Mouse (Mus musculus) cortical plate, adult 2 months (tissue): Measurements from ENCODE around the gene Zfp296. TPM values are rescaled to one million over a fixed set of nuclear protein-coding genes. Genes with fewer than 3 reads are reported as not detected.

Experiments
- H3K27ac ChIP-seq: fragments of 200-500 bp; 2 replicates; pipeline ENCODE4 v1.5.1; 2012; ENCODE audit warnings: low read length, control low read depth, inconsistent platforms; ENCODE audit not compliant: insufficient read depth
- H3K4me1 ChIP-seq: fragments of 200-500 bp; 2 replicates; pipeline ENCODE4 v1.6.1; 2011; ENCODE audit warnings: low read length; ENCODE audit not compliant: control insufficient read depth, insufficient read depth
- H3K4me3 ChIP-seq: fragments of 200-500 bp; 2 replicates; pipeline ENCODE4 v1.5.1; 2011; ENCODE audit warnings: mild to moderate bottlenecking, low read length, control low read depth; ENCODE audit not compliant: insufficient read depth
- CTCF ChIP-seq: fragments of 200-500 bp; IDR thresholded peaks from 2 replicates; pipeline ENCODE4 v1.5.1; 2011; ENCODE audit warnings: mild to moderate bottlenecking, control low read depth, low read length; ENCODE audit not compliant: insufficient read depth; ENCODE audit errors: extremely low read depth
- POLR2A ChIP-seq: fragments of 200-500 bp; IDR thresholded peaks from 2 replicates; pipeline ENCODE4 v1.6.1; 2011; ENCODE audit warnings: mild to moderate bottlenecking, low read length, control low read depth; ENCODE audit not compliant: insufficient read depth; ENCODE audit errors: extremely low read depth
- polyA plus RNA-seq: library from polyadenylated mRNA; depleted of rRNA; stranded (reverse); fragments of >200 nt; gene quantifications from 2 replicates; pipeline ENCODE4 v1.2.3, GENCODE M21; 2012; rRNA removed

Gene Zfp296
- polyA plus RNA-seq = 2.9 and 3.3 TPM in 2 replicates

- no peak for TF ChIP-seq CTCF
- TF ChIP-seq POLR2A = no peak
- H3K27ac ChIP-seq = no peak within 1 kb of the TSS
- peak within 1 kb of the TSS; percentile 49 for H3K4me3 ChIP-seq
- no peaks in the 10 kb centered on the region for H3K4me1 ChIP-seq
These were observed at the start of gene Zfp296, which contains the start of gene Gemin7 for GRCm38 (mm10) chr7:19577141-19577852. Gene Zfp296 (plus strand): TSS chr7:19577287. Gene Gemin7 (minus strand): TSS chr7:19577595.

- no peak for TF ChIP-seq CTCF
- TF ChIP-seq POLR2A = no peak
- Histone ChIP-seq H3K4me1 (no peaks in the 10 kb centered on the region), H3K27ac (no peak overlapping the region), H3K4me3 (no peak overlapping the region)
These were observed 46.0 kb upstream of the Zfp296 start for GRCm38 (mm10) chr7:19531077-19531476.

GRCm38 (mm10) chr7:19532240-19532639 is 44.8 kb upstream of the Zfp296 start:
- no peaks in the 10 kb centered on the region for H3K4me1 ChIP-seq
- no peak overlapping the region for H3K4me3 ChIP-seq
- H3K27ac ChIP-seq = no peak overlapping the region
- TF ChIP-seq POLR2A (no peak), CTCF (no peak)

- no peak overlapping the region for H3K27ac ChIP-seq
- no peak for TF ChIP-seq CTCF
- no peak for TF ChIP-seq POLR2A
These were observed 42.4 kb upstream of the Zfp296 start for GRCm38 (mm10) chr7:19534676-19535075.

GRCm38 (mm10) chr7:19540771-19541566 is 36.1 kb upstream of the Zfp296 start:
- H3K4me1 ChIP-seq = peaks cover 8% of the 10 kb centered on the region

More at GRCm38 (mm10) chr7:19534676-19535075, 42.4 kb upstream of the Zfp296 start:
- no peaks in the 10 kb centered on the region for H3K4me1 ChIP-seq
- no peak overlapping the region for H3K4me3 ChIP-seq

GRCm38 (mm10) chr7:19541681-19542154 is 35.4 kb upstream of the Zfp296 start:
- no peak overlapping the region for H3K27ac ChIP-seq
- TF ChIP-seq CTCF (no peak), POLR2A (no peak)

More at GRCm38 (mm10) chr7:19540771-19541566, 36.1 kb upstream of the Zfp296 start:
- Histone ChIP-seq H3K27ac (no peak overlapping the region), H3K4me3 (no peak overlapping the region)
- TF ChIP-seq CTCF = no peak

GRCm38 (mm10) chr7:19542155-19542691 is 34.9 kb upstream of the Zfp296 start:
- H3K27ac ChIP-seq = no peak overlapping the region
- no peak overlapping the region for H3K4me3 ChIP-seq
- H3K4me1 ChIP-seq = peaks cover 13% of the 10 kb centered on the region
- TF ChIP-seq POLR2A = no peak
- TF ChIP-seq CTCF = no peak

More at GRCm38 (mm10) chr7:19541681-19542154, 35.4 kb upstream of the Zfp296 start:
- Histone ChIP-seq H3K4me1 (peaks cover 11% of the 10 kb centered on the region), H3K4me3 (no peak overlapping the region)

- TF ChIP-seq POLR2A (no peak), CTCF (peak; percentile 26)
- no peak overlapping the region for H3K27ac ChIP-seq
- H3K4me3 ChIP-seq = no peak overlapping the region
- H3K4me1 ChIP-seq = peaks cover 13% of the 10 kb centered on the region
These were observed 33.5 kb upstream of the Zfp296 start for GRCm38 (mm10) chr7:19543584-19543983.

GRCm38 (mm10) chr7:19546007-19546406 is 31.1 kb upstream of the Zfp296 start:
- Histone ChIP-seq H3K27ac (no peak overlapping the region), H3K4me1 (peaks cover 13% of the 10 kb centered on the region), H3K4me3 (no peak overlapping the region)
- TF ChIP-seq CTCF = no peak
- TF ChIP-seq POLR2A = no peak
